Mouse (Mus musculus) thymus, adult 2 months (tissue): ENCODE data around the gene Sf3b4.
"Not testable (repeated sequence)": the region's sequence is repeated elsewhere in the genome, so short reads cannot be mapped to it uniquely, and the experiment has no call there.

Experiments used
- CTCF ChIP-seq: fragments of 200-500 bp; IDR thresholded peaks from 2 replicates; pipeline ENCODE4 v1.5.1; 2012; ENCODE audit warnings: mild to moderate bottlenecking, control low read depth, low read length, moderate library complexity, borderline replicate concordance; ENCODE audit not compliant: control insufficient read depth, poor library complexity, insufficient read depth; ENCODE audit errors: extremely low read depth
- POLR2A ChIP-seq: fragments of 200-500 bp; IDR thresholded peaks from 2 replicates; pipeline ENCODE4 v1.6.1; 2012; ENCODE audit warnings: mild to moderate bottlenecking, low read length, control low read depth, moderate library complexity; ENCODE audit not compliant: control insufficient read depth, poor library complexity, insufficient read depth; ENCODE audit errors: extremely low read depth

DNA sequence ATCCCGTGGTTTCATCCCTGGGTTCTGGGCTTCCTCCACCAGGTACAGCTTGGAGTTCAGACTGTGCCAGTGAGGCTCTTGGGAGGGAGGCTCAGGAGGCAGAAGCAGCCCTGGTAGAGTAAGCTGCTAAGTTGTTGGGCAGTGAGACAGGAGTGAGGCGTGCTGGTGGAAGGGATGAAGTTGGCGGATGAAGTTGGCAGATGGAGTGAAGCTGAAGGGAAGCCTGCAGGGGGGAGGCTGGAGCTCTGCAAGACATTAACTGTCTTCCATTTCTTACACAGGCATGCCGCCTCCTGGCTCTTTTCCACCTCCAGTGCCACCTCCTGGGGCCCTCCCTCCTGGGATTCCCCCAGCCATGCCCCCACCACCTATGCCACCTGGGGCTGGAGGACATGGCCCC lies 1.9 kb downstream of the Sf3b4 start:
- TF ChIP-seq POLR2A, CTCF: not testable (repeated sequence)
